Mouse (Mus musculus): ENCODE measurements around the gene 1700018B08Rik.

DNA sequence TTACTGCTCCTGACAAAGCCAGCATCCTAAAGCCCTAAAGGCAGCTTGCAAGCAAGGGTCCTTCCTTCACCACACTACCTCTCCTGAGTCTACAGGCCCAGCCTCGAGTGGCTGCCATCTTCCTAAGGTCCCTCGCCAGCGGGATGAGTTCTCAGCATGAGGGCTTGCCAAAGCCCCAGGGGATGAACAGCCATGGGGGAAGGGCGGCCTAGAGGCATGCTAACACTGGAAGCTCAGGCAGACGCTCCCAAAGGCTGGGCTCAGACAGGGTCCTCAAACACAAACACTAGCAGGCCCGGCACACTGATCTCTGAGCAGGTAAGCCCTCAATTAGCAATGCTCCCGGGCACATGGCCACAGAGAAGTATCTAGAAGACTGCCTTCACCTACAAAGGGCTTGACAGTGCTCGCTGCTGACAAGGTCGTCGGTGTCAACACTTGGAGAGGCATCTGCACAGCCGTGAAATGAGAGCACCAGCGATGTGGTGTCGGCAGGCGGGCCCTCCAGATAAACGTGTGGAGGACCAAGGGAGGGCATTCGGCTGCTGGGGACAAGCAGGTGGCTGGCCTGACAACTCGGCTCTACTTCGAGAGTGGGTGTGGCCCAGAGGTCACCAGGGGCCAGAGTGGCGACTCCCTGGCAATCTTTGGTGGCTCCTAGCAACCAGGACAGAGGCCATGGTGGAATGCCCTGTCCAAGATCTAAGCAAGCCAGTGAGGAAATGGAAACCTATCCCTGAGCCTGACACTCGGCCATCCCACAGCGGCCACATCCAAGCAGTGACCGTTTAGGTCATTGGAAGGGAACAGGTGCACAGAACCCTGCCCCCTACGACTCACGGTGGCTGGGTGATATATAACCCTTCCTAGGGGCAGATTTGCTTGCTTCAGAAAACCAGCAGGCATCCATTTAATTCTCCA, 7.2 kb upstream of the 1700018B08Rik start:
- TF ChIP-seq POLR2A (IDR thresholded peaks at IDR 0.05; ENCODE audit: extremely low read depth, insufficient read depth, low read length): no peak
- TF ChIP-seq CTCF (IDR thresholded peaks at IDR 0.05; ENCODE audit: low read depth, low read length): no peak

Measured in liver, adult 2 months (tissue).